Mouse (Mus musculus): ENCODE results near the gene Arid3a.

DNA sequence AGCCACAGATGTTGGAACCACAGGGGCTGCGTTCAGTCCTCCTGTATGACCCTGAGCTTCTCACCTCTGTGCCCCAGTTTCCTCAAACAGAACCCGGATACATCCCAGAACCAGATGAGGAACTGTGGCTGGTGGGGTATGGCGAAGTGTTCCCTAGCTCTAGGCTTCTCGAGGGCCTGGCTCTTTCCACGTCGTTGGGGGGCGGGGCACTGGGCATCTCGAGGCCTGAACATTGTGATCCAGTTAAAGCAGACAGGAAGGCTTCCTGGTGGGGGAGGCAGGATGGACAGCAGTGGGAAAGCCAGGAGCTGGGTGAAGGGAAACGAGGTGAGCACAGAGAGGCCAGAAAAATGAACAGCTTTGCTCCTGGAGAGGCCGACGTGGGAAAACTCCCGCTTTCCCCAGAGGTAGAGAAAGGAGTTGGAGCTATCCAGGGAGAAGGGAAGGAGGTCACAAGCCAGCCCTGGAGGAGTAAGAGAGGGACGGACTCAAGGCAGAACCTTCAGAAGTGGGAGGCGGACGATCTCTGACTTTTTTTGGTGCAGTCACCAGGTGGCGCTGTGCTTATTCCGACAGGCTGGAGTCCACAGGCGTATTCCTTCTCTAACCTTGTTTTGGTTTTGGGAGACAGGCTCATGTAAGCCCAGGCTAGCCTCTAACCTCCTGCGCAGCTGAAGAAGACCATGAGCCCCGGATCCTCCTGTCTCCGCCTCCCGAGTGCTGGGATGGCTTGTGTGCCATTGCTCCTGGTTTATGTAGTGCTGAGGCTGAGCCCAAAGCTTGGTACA is 43.4 kb upstream of the Arid3a start:
- peak; percentile 92 for TF ChIP-seq CTCF (IDR thresholded peaks at IDR 0.05; ENCODE audit: control insufficient read depth, insufficient read depth, low read length)
- TF ChIP-seq POLR2A (IDR thresholded peaks at IDR 0.05; ENCODE audit: borderline replicate concordance, control insufficient read depth, low read depth, low read length): no peak

Data from bone marrow, adult 2 months (tissue).